Mouse (Mus musculus) CH12.LX (cell line): ENCODE results near the gene Ypel2.

Source experiments
- CHD1 ChIP-seq: IDR thresholded peaks from 2 replicates; pipeline ENCODE4 v1.6.1; 2012; ENCODE audit warnings: low read depth, low read length, improper control_type of control experiment, inconsistent platforms
- CTCF ChIP-seq, 2 experiments: IDR thresholded peaks in 1 of 2; conservative IDR thresholded peaks in 1 of 2; 2 replicates each; pipeline ENCODE4 v1.5.1; 2011 to 2012; ENCODE audit warnings: low read depth in 2 of 2, low read length in 2 of 2, improper control_type of control experiment in 1 of 2, inconsistent platforms in 1 of 2, mild to moderate bottlenecking in 1 of 2, moderate library complexity in 1 of 2
- KAT2A ChIP-seq: IDR thresholded peaks from 2 replicates; pipeline ENCODE4 v1.6.1; 2012; ENCODE audit warnings: low read length, improper control_type of control experiment, inconsistent platforms; ENCODE audit not compliant: insufficient replicate concordance
- MAX ChIP-seq: IDR thresholded peaks from 2 replicates; pipeline ENCODE4 v1.6.1; 2011; ENCODE audit warnings: low read length, improper control_type of control experiment
- MXI1 ChIP-seq: IDR thresholded peaks from 2 replicates; pipeline ENCODE4 v1.6.1; 2011; ENCODE audit warnings: mild to moderate bottlenecking, low read depth, low read length, improper control_type of control experiment
- MYC ChIP-seq: IDR thresholded peaks from 2 replicates; pipeline ENCODE4 v1.6.1; 2011; ENCODE audit warnings: low read depth, mild to moderate bottlenecking, improper control_type of control experiment, low read length
- PAX5 ChIP-seq: IDR thresholded peaks from 2 replicates; pipeline ENCODE4 v1.6.1; 2012; ENCODE audit warnings: low read length, inconsistent platforms, mixed read lengths
- POLR2A ChIP-seq: IDR thresholded peaks from 2 replicates; pipeline ENCODE4 v1.6.1; 2011; ENCODE audit warnings: low read depth, mild to moderate bottlenecking, improper control_type of control experiment, low read length
- POLR2AphosphoS2 ChIP-seq: IDR thresholded peaks from 2 replicates; pipeline ENCODE4 v1.6.1; 2011; ENCODE audit warnings: low read depth, low read length, improper control_type of control experiment
- USF1 ChIP-seq: IDR thresholded peaks from 2 replicates; pipeline ENCODE4 v1.6.1; 2014; ENCODE audit warnings: low read depth, mild to moderate bottlenecking, inconsistent platforms, low read length, improper control_type of control experiment
- USF2 ChIP-seq: conservative IDR thresholded peaks from 2 replicates; pipeline ENCODE4 v1.6.1; 2011; ENCODE audit warnings: low read depth, low read length, improper control_type of control experiment
- ZNF384 ChIP-seq: IDR thresholded peaks from 2 replicates; pipeline ENCODE4 v1.6.1; 2012; ENCODE audit warnings: low read depth, low read length, improper control_type of control experiment, inconsistent platforms

GRCm38 (mm10) chr11:87018081-87018480 is 24.6 kb upstream of the Ypel2 start:
- no peak for TF ChIP-seq MYC
- TF ChIP-seq POLR2A = no peak
- no peak for TF ChIP-seq CTCF (conservative IDR thresholded peaks at IDR 0.05 in 1 of 2, IDR thresholded peaks at IDR 0.05 in 1 of 2; ENCODE audit: low read depth in 2 of 2, low read length in 2 of 2)
- TF ChIP-seq MAX = no peak
- no peak for TF ChIP-seq USF1
- TF ChIP-seq KAT2A = no peak
- no peak for TF ChIP-seq CHD1
- no peak for TF ChIP-seq USF2
- TF ChIP-seq ZNF384 = no peak
- no peak for TF ChIP-seq PAX5
- TF ChIP-seq POLR2AphosphoS2 = no peak
- TF ChIP-seq MXI1 = no peak
